Comparison of ENCODE assay signal across 12 mouse cellular contexts in the genomic region with DNA sequence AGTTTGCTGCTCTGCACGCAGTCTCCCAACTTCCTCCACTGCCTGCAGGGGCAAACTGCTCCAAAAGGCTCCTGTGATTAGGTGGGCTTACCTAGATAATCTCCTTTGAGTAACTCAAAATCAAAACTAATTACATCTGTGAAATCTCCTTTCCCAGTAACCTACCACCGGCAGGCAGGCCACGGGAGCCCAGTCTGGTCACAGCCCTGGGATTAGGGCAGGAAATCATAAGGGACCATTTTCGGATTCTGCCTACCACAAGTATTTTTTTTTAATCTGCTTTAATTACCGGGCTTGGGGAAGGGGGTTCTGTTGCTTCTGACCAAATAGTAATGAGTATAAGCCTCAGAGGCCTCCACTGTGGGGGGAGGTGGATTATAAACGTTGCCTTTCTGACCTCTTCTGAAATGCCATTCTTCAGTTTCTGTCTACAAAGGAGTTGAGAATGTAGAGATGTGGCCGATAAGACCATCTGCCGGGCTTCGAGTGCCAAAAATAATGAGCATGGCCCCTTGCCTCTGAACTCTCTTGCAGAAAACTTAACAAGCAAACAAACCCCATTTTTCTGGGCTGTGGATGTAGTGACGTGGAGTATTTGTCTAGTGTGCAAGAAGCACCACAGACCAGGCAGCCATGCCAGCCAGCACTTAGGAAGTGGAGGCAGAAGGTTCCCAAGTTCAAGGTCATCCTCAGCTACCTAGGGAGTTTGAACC.
DNase-seq lines count a peak whose midpoint lies in the region; ATAC-seq lines count a peak whose summit lies in the region.
"Had no signal": no experiment of that assay in that cellular context is flagged by ENCODE, and none has a peak within 500 bp of the region (broad histone marks: within the 10 kb centered on the region; RNA-seq: fewer than 3 reads in every experiment).

No protein-coding gene starts in this region.

- H3K27me3 ChIP-seq in heart, embryonic 13.5 days (replicated peaks) = no peaks in the 10 kb centered on the region
- H3K27me3 ChIP-seq in embryonic facial prominence, embryonic 12.5 days = no peaks in the 10 kb centered on the region
- H3K27me3 ChIP-seq in stomach, embryonic 14.5 days (ENCODE audit: control insufficient read depth, insufficient read depth, low read length) = no peaks in the 10 kb centered on the region

- peaks cover 69% of the 10 kb centered on the region for H3K4me1 ChIP-seq in heart, embryonic 13.5 days
- peaks cover 51% of the 10 kb centered on the region for H3K4me1 ChIP-seq in embryonic facial prominence, embryonic 12.5 days
- H3K4me1 ChIP-seq in stomach, embryonic 14.5 days (ENCODE audit: control insufficient read depth, insufficient read depth, low read length) = peaks cover 52% of the 10 kb centered on the region

- H3K27ac ChIP-seq in heart, embryonic 13.5 days (replicated peaks) = peak overlapping the region; percentile 38; the same call in 1 of the 2 replicates
- peak overlapping the region; percentile 52 for H3K27ac ChIP-seq in embryonic facial prominence, embryonic 12.5 days
- H3K27ac ChIP-seq in stomach, embryonic 14.5 days (ENCODE audit: low read length) = peak overlapping the region; percentile 70; the same call in 1 of the 2 replicates

- WGBS in heart, embryonic 13.5 days = 40% methylated on average over 10 of the region's 10 CpGs
- 22% methylated on average over 10 of the region's 10 CpGs for WGBS in embryonic facial prominence, embryonic 12.5 days
- WGBS in stomach, embryonic 14.5 days = 21% methylated on average over 10 of the region's 10 CpGs

- H3K9me3 ChIP-seq in heart, embryonic 13.5 days = no peaks in the 10 kb centered on the region
- H3K9me3 ChIP-seq in embryonic facial prominence, embryonic 12.5 days = no peaks in the 10 kb centered on the region
- H3K9me3 ChIP-seq in stomach, embryonic 14.5 days (ENCODE audit: control insufficient read depth, low read depth, low read length) = no peaks in the 10 kb centered on the region

- DNase-seq in heart, postnatal 4 days = no peak
- DNase-seq in kidney, postnatal 4 days = peak; percentile 35 to 48
- DNase-seq in kidney, postnatal 25 days = no peak
- DNase-seq in left cerebral cortex, adult 18-20 months (ENCODE audit: low spot score in 2 of 2) = no peak
- DNase-seq: cerebellum, adult 8-10 months; liver, postnatal 0 days; right cerebral cortex, postnatal 25 days; thymus, postnatal 25 days had no signal

- no peak overlapping the region for H3K4me2 ChIP-seq in heart, embryonic 13.5 days
- no peak overlapping the region for H3K4me2 ChIP-seq in embryonic facial prominence, embryonic 12.5 days (replicated peaks)
- no peak overlapping the region for H3K4me2 ChIP-seq in stomach, embryonic 14.5 days (replicated peaks; ENCODE audit: low read depth, low read length)

- H3K4me3 ChIP-seq in heart, embryonic 13.5 days = no peak overlapping the region
- no peak overlapping the region for H3K4me3 ChIP-seq in embryonic facial prominence, embryonic 12.5 days
- H3K4me3 ChIP-seq in stomach, embryonic 14.5 days (ENCODE audit: low read depth, low read length) = no peak overlapping the region

- ATAC-seq in heart, embryonic 13.5 days (ENCODE audit: extremely low read depth, insufficient number of reproducible peaks, low FRiP score, low TSS enrichment) = no peak
- no peak for ATAC-seq in embryonic facial prominence, embryonic 12.5 days (ENCODE audit: insufficient number of reproducible peaks, insufficient read depth, low FRiP score, low TSS enrichment)
- ATAC-seq in stomach, embryonic 14.5 days (ENCODE audit: insufficient number of reproducible peaks, insufficient read depth, low FRiP score, low read depth) = no peak
- ATAC-seq: hindbrain, embryonic 16.5 days; liver, postnatal 0 days had no signal

- peak overlapping the region; percentile 8 for H3K9ac ChIP-seq in heart, embryonic 13.5 days
- no peak overlapping the region for H3K9ac ChIP-seq in embryonic facial prominence, embryonic 12.5 days
- H3K9ac ChIP-seq in stomach, embryonic 14.5 days (replicated peaks; ENCODE audit: low read depth, low read length) = no peak overlapping the region
- H3K9ac ChIP-seq: liver, postnatal 0 days had no signal

- no peaks in the 10 kb centered on the region for H3K36me3 ChIP-seq in heart, embryonic 13.5 days
- no peaks in the 10 kb centered on the region for H3K36me3 ChIP-seq in embryonic facial prominence, embryonic 12.5 days
- H3K36me3 ChIP-seq in stomach, embryonic 14.5 days (ENCODE audit: control insufficient read depth, insufficient read depth, low read length) = no peaks in the 10 kb centered on the region

Comparison
In these comparisons a context has a peak if more than half of its experiments do, and no peak if none do; other contexts are left out.
1. DNase-seq: peak in kidney, postnatal 4 days (2 of 2); none in heart, postnatal 4 days (single experiment), kidney, postnatal 25 days (0 of 2) and left cerebral cortex, adult 18-20 months (0 of 2).
2. Peak in every context shown above with its lines, with median percentiles within 50 percentile points of each other: H3K27ac ChIP-seq.